Mouse (Mus musculus) mesoderm, embryonic 11.5 days (tissue): Measurements from ENCODE around the gene Spag17.

Experiments used
- DNase-seq: peaks from one replicate; pipeline ENCODE4 v3.0.0-alpha.2; 2012; ENCODE audit warnings: low read depth, low spot score

The Spag17 gene

DNA sequence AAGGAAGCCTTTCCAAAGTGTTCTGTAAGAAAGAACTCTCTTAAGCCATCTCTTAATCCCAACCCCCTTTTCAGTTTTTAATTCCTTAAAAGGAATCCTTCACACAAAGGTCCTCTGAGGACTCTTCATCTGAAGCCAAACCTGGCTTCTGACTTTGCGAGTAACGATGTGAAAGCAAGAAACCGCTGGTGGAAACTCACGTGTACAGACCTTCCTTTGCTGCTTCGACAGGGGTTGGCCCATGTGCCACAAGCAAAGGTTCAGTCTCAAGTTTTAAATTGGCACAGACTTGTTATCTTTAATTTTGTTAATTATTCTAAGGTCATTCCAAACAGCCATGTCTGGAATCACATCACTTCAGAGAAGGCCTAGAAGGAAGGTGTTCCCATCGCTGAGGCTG lies 79.1 kb downstream of the Spag17 start:
- DNase-seq = no peak

DNA sequence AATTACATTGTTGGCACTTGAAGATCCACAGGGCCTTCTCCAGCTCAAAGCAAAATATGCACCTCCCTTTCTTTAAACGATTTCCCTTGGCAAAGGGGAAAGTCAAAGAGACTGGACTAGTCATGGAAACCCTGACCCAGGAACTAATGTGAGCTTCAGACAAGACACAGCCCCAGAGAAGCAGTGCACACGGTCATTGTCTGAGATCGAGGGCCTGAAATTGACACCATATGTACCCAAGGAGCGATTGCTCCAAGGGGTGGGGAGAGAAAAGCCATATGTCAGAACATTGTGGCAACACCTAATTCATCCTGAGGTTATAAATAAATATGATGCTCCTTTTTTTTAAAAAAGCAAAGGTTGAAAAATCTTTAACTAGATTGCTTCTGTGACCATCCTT lies 80.7 kb downstream of the Spag17 start:
- peak; percentile 57 for DNase-seq

GRCm38 (mm10) chr3:99966285-99966684 lies 81.1 kb downstream of the Spag17 start:
- no peak for DNase-seq

DNA sequence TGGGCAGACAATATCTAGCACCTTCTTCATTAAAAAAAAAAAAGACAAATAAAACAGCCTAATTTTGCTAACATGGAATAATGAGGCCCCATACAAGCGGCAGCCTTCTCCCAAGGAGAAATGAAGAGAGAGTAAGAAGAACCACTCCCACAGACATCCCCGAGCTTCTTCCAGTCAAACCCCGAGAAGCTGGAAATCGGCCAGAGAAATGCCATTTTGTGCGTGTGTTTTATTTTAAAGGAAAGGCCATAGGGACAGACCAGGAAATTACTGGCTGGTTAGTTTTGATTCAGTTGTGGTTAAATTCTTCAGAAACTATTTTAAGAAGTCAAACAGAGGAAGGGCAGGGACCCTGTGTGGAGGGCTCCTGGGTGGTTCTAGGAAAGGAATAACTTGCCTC lies 85.6 kb downstream of the Spag17 start:
- DNase-seq = no peak

GRCm38 (mm10) chr3:99981046-99981445 lies 95.8 kb downstream of the Spag17 start:
- no peak for DNase-seq

GRCm38 (mm10) chr3:100004676-100005075 lies 119.5 kb downstream of the Spag17 start:
- DNase-seq = no peak

DNA sequence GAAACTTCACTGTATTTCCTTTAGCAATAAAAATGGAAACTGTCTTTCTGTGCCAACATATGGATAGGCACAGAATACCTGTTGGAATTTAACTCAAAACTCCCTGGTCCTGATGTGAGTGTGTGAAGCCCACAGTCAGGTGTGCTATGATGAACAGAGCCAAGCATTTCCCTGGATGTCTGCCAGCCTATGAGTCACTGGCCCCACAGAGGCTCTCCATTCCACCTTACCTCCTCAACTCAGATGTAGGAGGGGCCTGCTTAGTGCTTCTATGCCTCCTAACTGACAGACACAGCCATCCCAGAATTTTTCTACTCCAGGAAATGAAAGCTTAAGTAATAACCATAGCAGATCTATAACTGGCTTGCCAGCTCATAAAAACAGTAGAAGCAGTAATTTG lies 124.6 kb downstream of the Spag17 start:
- no peak for DNase-seq

DNA sequence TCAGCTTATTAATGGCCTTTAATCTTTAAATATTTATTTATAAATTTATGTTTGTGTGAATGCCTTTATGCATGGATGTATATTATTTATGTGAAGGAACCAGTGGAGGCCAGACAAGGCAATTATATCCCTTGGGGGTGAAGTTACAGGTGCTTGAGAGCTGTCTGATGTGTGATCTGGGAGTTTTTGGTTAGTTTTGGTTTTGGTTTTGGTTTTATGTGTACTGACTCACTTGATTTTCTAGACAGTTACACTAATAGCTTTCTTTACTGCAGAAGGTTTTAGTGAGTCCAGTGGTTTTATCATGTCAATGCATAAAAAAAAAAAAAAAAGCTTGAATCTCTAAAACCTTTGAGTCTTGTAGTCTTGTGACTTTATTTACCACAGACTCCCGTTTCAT lies 128.9 kb downstream of the Spag17 start:
- DNase-seq = no peak

DNA sequence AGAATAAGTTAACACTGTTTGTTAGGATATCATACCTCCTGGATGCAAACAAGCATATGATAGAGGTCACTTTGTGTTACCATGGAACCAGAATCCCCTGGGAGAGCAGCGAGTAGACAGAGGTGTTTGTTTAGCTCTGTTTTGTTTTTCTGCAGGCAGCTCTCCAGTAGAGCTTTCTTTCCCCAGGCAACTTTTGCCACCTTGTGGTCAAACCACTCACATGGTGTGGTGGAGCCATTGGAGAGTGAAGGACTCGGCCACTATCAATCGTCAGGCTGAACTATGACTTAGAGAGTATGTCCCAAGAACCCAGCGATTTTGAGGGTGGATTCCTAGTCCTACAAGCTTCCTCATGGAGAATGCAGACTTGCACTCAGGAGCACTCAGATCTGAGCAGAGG lies 146.1 kb downstream of the Spag17 start:
- DNase-seq = peak; percentile 18

- DNase-seq = no peak
Observed at GRCm38 (mm10) chr3:100032969-100033368, 147.8 kb downstream of the Spag17 start.

DNA sequence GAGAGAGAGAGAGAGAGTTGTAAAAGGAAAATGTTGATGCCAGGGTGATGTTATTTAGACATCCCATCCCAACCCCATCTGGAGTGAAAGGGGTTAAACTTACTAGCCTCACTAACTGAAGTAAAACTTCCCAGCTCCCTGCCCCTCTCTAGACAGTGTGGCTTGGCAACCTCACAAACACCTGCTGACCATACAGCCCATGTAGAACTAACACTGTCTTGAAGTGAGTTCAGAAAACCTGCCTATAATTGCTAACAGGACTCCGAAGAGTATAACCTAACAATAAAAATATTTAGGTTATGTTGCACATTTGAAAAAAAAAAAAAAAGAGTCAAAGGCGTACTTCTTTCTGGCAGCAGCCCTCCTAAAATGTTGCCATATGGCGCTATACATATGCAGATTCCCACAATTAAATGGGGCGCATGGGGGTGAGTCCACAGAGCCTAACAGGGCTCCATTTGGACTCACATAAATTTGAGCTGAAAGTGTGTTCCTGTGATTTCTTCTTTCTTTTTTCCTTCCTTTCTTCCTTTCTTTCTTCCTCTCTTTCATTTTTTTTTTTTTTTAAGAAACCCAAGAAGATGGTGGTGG lies 149.3 kb downstream of the Spag17 start:
- DNase-seq = no peak

- DNase-seq = no peak
Observed at GRCm38 (mm10) chr3:100035097-100035496, 149.9 kb downstream of the Spag17 start.

DNA sequence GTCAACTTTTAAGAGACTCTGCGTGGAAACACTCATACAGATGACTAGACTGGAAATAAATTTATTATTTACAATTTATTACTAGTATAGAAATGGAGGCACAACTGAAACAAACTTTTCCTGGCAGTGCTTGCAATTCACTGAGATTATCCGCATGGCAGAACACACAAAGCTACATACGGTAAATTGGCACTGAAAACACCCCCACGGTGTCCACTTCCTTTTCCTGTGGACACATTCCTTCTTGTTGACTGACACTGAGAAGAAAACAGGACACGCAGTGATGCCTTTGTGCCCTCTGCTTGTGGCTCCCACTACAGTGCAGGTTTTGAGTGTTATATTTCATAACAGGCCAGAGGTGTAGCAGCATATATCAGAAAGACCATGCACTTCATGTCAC lies 151.6 kb downstream of the Spag17 start:
- no peak for DNase-seq

DNA sequence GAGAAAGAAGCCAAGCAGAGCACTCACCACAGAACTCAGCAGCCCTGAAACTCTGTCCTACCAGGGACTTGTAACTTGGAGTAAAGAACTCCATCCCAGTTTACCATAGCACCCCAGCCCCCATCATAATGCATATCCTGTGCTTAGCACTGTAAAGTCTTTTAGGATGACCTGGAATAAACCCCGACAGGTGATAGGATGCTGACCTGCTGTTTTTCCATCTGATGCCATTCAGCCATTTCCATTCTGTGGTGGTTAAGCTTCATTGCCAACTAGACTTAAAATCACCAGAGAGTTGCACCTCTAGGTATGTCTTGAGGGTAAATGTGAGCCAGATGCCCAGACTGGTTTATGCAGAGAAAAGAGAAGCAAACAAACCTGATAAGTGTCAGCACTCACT lies 189.2 kb downstream of the Spag17 start:
- DNase-seq = no peak

DNA sequence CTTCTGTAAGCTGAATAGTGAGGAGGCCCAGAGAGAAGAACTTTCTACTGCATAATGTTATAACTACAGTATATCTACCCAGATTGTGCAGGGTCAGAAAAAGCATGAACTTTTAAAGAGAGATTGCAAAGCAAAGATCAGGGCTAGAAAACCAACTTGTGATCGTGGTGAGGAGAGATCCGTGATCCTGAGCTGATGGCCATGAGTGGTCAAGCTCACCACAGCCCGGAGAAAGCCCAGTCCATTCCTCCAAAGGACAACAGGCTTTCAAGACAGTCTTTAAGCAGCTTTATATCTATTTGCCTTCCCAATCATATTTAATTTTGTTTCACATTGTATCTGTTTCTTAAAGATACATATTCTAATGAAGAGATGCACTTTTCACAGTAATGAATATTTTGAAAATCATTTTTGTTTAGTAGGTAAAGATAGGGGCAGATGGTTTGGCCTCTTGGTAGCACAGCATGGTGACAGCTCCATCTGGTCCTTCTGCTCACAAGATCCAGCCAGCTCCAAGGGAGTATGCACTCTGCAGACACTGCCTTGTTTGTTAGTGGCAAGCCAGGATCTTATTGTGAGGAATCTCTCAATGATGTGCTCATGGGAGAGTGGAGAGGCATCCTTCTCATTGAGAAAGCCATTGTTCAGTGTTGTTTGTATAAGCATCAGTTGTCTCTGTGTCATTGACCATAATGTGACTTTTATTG lies 217.3 kb downstream of the Spag17 start:
- DNase-seq = no peak

DNA sequence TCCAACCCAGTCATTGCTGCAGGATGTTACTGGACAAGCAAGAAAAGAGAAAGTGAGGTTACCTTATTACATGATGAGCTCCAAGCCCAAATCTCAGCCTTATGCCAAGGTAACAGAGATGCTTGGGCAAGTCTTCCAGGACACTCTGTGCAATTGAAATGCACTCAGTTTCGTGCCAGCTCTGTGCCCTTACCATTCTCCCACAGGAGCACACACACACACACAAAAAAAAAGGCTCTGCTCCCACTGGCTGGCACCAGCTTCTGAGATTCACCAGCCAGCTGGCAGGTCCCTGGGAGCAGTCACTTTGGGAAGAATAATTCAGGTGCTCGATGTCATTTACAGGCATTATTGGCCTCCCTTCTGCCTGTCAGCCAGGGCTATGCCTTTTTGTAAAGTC lies 221.5 kb downstream of the Spag17 start:
- DNase-seq = no peak

DNA sequence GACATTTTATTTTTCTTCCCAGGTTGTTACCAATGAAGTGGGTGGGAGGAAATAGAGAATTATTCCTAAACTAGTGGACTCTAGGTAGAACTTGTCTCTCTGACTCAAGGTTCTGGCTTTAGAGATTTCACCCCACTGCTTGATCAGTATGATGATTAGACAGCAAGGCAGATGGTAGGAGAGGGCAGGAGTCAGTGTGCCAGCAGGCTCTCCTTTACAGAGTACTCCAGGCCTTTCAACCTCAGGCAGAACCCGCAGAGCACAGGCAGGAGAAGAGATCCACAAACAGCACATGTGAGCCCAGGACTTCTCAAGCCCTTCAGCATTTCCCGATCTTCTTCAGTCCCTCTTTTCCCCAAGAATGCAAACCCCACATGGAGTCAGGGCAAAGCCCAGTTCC lies 233.5 kb downstream of the Spag17 start:
- DNase-seq = no peak

DNA sequence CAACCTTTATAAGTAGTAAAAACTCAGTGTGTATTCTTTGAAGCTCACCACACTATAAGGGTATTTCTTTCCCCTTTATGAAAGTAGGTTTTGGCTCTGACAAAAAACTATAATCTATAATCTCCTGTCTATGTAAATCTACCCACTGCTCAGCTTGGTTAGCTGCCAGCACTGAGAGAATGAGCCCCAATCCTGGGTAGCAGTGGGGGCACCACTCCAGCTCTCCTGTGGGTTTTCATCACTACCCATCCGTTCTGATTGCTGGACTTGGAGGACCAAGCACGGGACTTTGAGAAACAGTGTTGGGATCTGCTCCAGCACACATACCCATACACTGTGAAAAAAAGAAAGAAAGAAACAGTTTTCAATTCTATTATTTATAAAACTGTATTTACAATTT lies 236.8 kb downstream of the Spag17 start:
- DNase-seq = no peak

DNA sequence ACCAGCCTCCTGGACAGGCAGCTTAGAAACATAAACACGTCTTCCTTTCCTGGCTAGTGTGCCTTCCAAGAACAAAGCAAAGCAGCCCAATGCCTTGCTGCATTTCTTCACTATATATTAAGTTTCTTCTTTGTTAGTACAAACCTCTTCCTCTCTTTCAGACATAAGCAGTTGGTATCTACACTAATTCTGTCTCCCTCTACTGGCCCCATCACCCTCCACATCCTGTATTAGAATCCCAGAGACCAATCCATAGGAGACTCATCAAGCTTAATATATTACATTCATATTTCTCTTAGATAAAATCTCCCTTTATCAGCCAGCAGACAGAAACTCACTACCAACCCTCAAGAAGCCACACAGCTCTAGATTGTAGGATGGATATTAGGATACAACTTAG lies 237.2 kb downstream of the Spag17 start:
- no peak for DNase-seq

GRCm38 (mm10) chr3:100160682-100161445 lies 275.7 kb downstream of the Spag17 start:
- DNase-seq = no peak

GRCm38 (mm10) chr3:100161665-100162314 lies 276.6 kb downstream of the Spag17 start:
- no peak for DNase-seq

DNA sequence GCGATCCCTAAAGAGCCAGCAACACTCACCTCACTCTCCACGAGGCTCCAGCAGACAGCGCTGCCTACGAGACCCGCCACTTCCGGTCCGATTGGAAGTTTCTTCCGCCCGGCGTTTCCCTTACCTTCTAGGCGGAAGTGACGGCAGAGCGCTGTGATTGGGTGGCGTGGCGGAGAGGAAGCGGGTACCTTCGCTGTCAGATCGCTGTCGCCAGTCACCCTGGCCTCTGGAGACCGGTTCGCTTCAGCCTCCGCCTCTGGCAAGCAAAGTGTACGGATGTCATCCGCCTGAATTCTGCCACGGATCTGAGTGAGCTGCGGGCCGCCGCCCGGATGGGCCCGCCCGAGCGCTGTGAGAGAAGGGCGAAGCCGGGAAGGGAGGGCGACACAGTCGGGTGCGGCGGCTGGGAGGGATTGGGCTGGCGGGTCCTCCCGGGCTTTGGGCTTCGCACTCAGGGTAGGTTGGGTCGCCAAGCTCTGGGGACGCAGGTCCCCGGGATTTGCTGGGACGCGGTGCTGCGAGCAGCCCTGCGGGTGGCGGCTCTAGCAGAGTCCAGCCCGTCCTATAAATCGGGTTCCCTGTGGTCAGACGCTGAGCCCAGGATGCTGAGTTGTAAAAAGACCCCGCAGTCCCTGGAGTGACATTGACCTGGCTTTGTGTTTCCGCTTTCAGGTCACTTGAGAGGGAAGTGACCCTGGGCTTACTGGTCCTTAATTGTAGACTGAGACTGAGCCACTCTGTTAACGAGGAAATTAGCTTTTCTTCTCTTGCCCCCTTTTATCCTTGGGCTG lies 277.3 kb downstream of the Spag17 start, which contains the start of the genes Gdap2 and Wdr3:
Gene Gdap2, plus strand, starts transcription at position 67 of the 791 bp plus-strand sequence.
Gene Wdr3, minus strand, starts transcription at position 93 of the 791 bp plus-strand sequence.
- peak; percentile 94 for DNase-seq
